Mouse (Mus musculus) ES-E14 (cell line): ENCODE measurements at regions not wholly inside any gene's neighbourhood (a gene's known extent, or its start where the extent isn't known, plus 50 kb on each side); places are given as distances from the start of the nearest gene placed in this dataset.

Experiments used
- DNase-seq: peaks from one replicate; pipeline ENCODE4 v3.0.0-alpha.2; 2013; ENCODE audit warnings: low read depth, low spot score
- H3K27ac ChIP-seq: 2 replicates; pipeline ENCODE4 v1.5.1; 2012; ENCODE audit warnings: low read depth, mild to moderate bottlenecking, low read length, moderate library complexity, mixed read lengths; ENCODE audit not compliant: poor library complexity, insufficient read depth, severe bottlenecking
- H3K36me3 ChIP-seq: 2 replicates; pipeline ENCODE4 v1.6.1; 2012; ENCODE audit warnings: mild to moderate bottlenecking, low read length, moderate library complexity, mixed read lengths; ENCODE audit not compliant: control insufficient read depth, poor library complexity, insufficient read depth, severe bottlenecking
- H3K4me1 ChIP-seq, 2 experiments: fragments of 150-350 bp in 1 of 2; sonication (generic) in 1 of 2; 2 replicates each; pipeline ENCODE4 v1.6.1; 2012; ENCODE audit warnings: low read length in 2 of 2, mild to moderate bottlenecking in 1 of 2, mixed read lengths in 1 of 2; ENCODE audit not compliant: control insufficient read depth in 2 of 2, insufficient read depth in 2 of 2, poor library complexity in 1 of 2
- H3K4me3 ChIP-seq, 2 experiments: fragments of 150-350 bp in 1 of 2; sonication (generic) in 1 of 2; 2 replicates each; pipeline ENCODE4 v1.5.1; 2012; ENCODE audit warnings: low read length in 2 of 2, low read depth in 1 of 2, mild to moderate bottlenecking in 1 of 2, mixed read lengths in 1 of 2; ENCODE audit not compliant: insufficient read depth in 1 of 2, poor library complexity in 1 of 2, severe bottlenecking in 1 of 2
- H3K9ac ChIP-seq: 2 replicates; pipeline ENCODE4 v1.6.1; 2012; ENCODE audit warnings: low read depth, mild to moderate bottlenecking, low read length, mixed read lengths; ENCODE audit not compliant: poor library complexity, insufficient read depth, severe bottlenecking
- H3K9me3 ChIP-seq: fragments of 150-350 bp; sonication (generic); 2 replicates; pipeline ENCODE4 v1.6.1; 2012; ENCODE audit warnings: low read depth, mild to moderate bottlenecking, low read length; ENCODE audit not compliant: control insufficient read depth, insufficient read depth
- CHD2 ChIP-seq: IDR thresholded peaks from 2 replicates; pipeline ENCODE4 v1.6.1; 2014; ENCODE audit warnings: mild to moderate bottlenecking, low read depth, low read length, inconsistent platforms
- HCFC1 ChIP-seq: IDR thresholded peaks from 2 replicates; pipeline ENCODE4 v1.6.1; 2012; ENCODE audit warnings: low read length, inconsistent platforms, borderline replicate concordance; ENCODE audit not compliant: insufficient read depth
- MAFK ChIP-seq: IDR thresholded peaks from 2 replicates; pipeline ENCODE4 v1.6.1; 2014; ENCODE audit warnings: mild to moderate bottlenecking, low read depth, low read length, inconsistent platforms; ENCODE audit not compliant: insufficient read depth
- ZC3H11A ChIP-seq: IDR thresholded peaks from 2 replicates; pipeline ENCODE4 v1.6.1; 2012; ENCODE audit warnings: low read depth, mild to moderate bottlenecking, inconsistent platforms, low read length, borderline replicate concordance
- ZNF384 ChIP-seq: IDR thresholded peaks from 2 replicates; pipeline ENCODE4 v1.6.1; 2012; ENCODE audit warnings: low read depth, low read length, inconsistent platforms
- in situ Hi-C, 2 experiments: fragments of 600-800 bp; cut with MboI; formaldehyde crosslinking; loops; one replicate each; pipeline ENCODE4 v1.15.1; 2025; ENCODE audit warnings: low sequenced_read_pairs in 2 of 2, inconsistent platforms in 1 of 2; ENCODE audit not compliant: unreplicated experiment in 2 of 2

DNA sequence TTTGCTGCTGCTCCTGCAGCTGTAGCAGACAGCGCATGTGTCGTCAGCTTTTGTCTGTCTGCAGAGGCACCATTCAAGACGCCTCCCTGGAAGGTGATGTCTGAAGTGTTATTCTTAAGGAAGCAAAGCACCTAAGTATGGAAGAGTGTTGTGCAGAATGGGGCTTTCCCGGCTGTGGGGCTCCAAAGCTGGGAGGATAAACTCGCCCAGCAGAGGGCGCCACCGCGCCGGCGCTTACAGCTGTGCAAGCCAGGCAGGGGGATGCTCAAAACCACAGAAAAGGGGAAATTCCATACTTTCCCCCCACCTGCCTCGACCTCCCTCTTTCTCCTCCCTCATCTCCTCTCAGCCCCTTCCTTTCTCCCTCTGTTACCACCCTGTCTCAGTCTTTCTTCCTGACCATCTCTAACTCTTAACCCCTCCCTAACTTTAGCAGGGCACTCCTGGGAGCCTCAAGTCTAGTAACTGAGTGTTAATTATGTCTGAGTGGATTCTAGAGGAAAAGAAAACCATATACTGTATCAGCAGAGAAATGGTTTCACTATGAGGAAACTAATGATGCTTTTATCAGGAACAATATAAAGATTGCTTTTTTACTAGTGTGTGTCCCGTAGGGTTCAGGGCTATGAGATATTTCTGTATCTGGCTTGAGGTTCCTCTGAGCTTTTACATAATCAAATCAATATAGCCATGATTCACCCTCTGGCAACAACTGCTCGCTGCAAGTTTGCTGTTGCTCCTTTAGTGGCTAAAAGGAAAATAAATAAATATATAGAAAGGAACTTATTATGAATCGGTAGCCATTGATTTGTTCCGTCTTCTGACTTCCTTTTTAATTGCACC, 539.5 kb downstream of the Ccdc171 start:
- peak; percentile 54 for DNase-seq
- Histone ChIP-seq H3K4me1 (no peaks in the 10 kb centered on the region), H3K36me3 (no peaks in the 10 kb centered on the region), H3K4me3 (no peak overlapping the region), H3K9ac (no peak overlapping the region), H3K27ac (no peak overlapping the region), H3K9me3 (no peaks in the 10 kb centered on the region)
- in situ Hi-C loops = no loop called here
- TF ChIP-seq ZC3H11A = peak; percentile 95; the same call in 1 of the 2 replicates
- no peak for TF ChIP-seq CHD2

DNA sequence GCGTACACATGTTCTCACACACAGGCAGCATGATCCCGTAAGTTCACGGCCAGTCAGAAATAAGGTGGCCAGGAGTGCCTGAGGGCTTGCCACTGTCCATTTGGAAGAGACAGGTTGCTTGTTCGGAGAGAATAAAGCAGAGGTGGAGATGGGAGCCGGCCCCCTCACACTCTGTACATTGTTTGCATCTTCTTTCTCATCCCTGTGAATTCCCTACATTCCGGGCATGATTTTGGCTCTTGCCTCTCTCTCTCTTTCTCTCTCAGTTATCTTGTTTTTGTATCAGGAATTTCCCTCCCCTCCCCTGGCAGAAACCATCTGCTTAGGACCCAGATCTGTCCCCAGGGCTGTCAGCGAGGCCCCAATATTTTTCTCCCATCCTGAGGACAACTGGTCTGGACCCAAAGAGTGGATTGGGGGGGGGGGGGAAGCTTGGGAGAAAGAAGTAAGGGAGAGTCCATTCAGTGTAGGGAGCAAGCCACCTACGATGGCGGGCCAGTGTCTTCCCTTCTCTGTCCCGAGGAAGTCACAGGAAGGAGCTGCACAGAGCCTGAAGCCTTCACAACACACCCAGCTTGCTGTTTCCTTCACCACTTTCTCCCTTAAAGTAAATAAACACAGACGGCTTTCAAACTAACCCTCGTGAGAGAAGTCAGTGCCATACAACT, 540.2 kb downstream of the Ccdc171 start:
- H3K4me1 ChIP-seq = no peaks in the 10 kb centered on the region
- no peak overlapping the region for H3K27ac ChIP-seq
- no peak for DNase-seq
- no peak overlapping the region for H3K4me3 ChIP-seq
- H3K9ac ChIP-seq = no peak overlapping the region
- H3K9me3 ChIP-seq = no peaks in the 10 kb centered on the region
- H3K36me3 ChIP-seq = no peaks in the 10 kb centered on the region
- in situ Hi-C loops = no loop called here
- TF ChIP-seq MAFK (no peak), ZNF384 (no peak), HCFC1 (no peak)

DNA sequence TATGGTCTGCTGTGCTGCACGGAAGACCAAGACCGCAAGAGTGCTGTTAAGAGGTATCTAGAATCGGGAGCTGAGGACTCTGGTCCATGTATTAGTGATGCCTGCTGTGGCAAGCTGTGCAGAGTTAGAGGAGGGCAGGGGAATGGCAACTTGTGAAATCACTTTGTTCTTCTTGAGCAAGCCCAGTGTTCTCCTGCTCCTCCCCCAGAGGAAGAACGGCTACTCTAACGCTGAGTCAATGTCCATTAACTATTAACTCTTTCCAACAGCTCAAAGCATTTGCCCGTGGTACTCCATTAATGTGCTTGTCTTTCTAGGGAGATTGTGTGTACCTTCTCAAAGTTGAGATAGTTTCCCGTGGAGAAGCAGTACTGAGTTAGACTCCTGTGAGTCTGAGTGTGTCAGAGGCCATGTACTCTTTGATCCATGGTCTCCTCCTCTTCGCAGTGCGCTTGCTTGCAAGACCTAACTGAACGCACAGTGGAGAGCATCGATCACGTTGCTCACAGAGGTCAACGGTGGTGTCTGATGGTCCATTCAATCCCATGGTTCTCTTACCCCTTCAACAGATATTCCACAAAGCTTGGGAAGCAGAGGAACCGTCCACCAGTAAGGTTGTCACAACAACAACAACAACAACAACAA, 542.7 kb downstream of the Ccdc171 start:
- Histone ChIP-seq H3K27ac (no peak overlapping the region), H3K9ac (no peak overlapping the region), H3K4me3 (no peak overlapping the region), H3K9me3 (no peaks in the 10 kb centered on the region), H3K36me3 (no peaks in the 10 kb centered on the region), H3K4me1 (no peaks in the 10 kb centered on the region)
- no peak for DNase-seq
- TF ChIP-seq MAFK (no peak), ZC3H11A (no peak), CHD2 (no peak), HCFC1 (no peak), ZNF384 (no peak)
- in situ Hi-C loops = no loop called here

DNA sequence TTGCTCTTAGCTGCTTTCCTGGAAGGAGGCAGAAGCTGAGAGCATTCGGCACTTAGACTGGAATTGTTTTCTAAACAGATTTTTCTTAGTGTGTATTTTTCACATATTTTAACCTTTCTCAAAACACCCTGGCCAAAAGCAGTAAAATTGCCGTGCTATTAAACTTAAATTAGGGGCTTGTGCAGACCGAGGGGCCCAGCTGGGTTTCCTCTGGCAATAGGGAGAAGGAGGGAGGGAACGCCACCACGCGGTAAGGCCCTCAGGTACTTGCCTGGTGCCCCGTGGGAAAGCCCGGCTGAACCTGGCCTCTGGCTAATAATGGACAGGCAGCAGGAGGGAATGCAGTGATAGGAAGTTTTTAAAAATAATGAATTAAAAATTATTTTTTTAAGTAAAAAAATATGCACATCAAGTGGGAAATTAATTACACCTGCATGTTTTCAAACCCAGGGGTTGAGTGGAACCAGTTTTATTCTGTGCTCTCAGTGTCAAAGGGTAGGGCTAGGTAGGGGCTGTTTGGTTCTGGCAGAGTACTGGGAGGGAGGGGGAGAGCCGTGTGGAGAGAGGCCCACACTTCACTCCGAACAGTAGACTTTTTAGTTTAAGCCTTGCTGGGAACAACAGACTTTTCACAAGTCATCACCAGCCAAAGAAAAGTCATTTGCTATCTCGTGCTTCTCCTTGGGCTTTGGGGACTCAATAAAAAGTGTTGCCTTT, 543.8 kb downstream of the Ccdc171 start:
- Histone ChIP-seq H3K27ac (no peak overlapping the region), H3K9me3 (no peaks in the 10 kb centered on the region), H3K36me3 (no peaks in the 10 kb centered on the region), H3K4me3 (no peak overlapping the region), H3K9ac (no peak overlapping the region), H3K4me1 (no peaks in the 10 kb centered on the region)
- no peak for DNase-seq
- in situ Hi-C loops = no loop called here
- no peak for TF ChIP-seq MAFK
- no peak for TF ChIP-seq CHD2
- no peak for TF ChIP-seq ZC3H11A
- TF ChIP-seq HCFC1 = no peak
- TF ChIP-seq ZNF384 = no peak
